Mouse (Mus musculus) brain, embryonic 14.5 days (tissue): ENCODE data around the gene Cux2.

Experiments
- CTCF ChIP-seq: fragments of 200-500 bp; IDR thresholded peaks from 2 replicates; pipeline ENCODE4 v1.5.1; 2012; ENCODE audit warnings: inconsistent platforms, mild to moderate bottlenecking, moderate library complexity, borderline replicate concordance; ENCODE audit not compliant: insufficient read depth, insufficient read length; ENCODE audit errors: extremely low read depth
- POLR2A ChIP-seq: fragments of 200-500 bp; IDR thresholded peaks from 2 replicates; pipeline ENCODE4 v1.6.1; 2012; ENCODE audit warnings: mild to moderate bottlenecking, inconsistent platforms, borderline replicate concordance; ENCODE audit not compliant: poor library complexity, insufficient read depth, insufficient read length, severe bottlenecking; ENCODE audit errors: extremely low read depth

DNA sequence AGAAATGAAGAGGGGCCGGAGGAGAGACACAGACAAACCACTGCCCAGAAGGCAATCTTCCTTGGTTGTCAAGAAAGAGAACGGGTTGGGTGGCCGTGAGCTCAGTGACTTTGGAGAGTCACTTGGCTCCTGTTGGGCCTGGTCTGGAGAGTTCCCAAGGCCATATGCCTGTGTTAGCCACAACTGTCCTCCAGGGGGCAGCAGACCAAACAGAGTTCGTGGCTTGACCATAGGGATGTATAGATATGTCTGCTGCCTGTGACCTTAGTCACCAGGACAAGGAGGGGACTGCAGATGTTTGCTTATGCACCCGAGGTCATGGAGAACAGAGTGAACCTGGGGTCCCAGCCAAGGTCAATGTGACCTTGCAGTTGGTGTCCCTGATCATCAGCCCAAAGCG, 104.1 kb downstream of the Cux2 start:
- peak; percentile 82 for TF ChIP-seq CTCF
- no peak for TF ChIP-seq POLR2A
